Mouse (Mus musculus): ENCODE results near the gene Ankrd27.
"Not testable (repeated sequence)": the region's sequence is repeated elsewhere in the genome, so short reads cannot be mapped to it uniquely, and the experiment has no call there.

The Ankrd27 gene

DNA sequence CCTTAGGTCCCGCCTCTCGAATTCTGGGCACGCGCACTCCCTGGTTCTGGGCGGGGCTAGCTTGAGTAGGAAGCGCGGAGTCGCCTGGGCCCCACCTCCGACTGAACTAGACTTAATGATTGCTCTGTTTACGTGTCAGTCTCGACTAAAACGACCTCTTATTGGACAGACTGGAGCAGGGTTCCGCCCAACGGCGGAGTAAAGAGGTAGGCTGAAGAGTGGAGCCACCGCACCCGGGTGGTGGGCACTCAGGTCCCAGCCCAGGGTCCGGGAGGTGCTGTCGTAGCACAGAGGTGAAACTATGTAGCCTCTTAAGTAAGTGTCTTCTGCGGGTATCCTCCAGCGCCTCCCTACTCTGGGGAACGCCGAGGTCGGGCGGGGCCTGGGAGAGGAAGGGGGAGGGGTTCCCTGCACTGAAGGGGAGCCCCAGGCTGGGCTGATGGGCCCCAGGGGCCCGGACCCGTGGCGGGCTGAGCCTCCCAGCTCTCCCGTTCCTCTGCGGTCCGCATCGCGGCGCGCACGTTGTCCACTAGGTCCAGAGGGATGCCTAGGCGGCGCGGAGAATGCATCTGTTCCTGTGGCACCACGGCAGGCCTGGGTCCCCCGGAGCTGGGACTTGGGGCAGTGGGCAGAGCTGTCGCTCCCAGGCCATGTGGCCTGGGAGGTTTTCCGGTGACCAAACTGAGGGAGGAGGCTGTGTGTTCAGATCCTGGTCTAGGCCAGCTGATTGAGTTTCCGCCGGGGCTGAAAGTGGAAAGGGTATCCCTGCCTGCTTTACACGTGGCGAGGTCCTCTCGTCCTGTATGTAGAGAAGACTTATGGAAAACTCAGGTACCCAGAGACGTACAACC lies at the start of gene Ankrd27:
Gene Ankrd27 (plus strand): TSS at position 190 of the 851 bp plus-strand sequence.
- DNase-seq (ENCODE audit: low spot score), result peak; percentile 75

DNA sequence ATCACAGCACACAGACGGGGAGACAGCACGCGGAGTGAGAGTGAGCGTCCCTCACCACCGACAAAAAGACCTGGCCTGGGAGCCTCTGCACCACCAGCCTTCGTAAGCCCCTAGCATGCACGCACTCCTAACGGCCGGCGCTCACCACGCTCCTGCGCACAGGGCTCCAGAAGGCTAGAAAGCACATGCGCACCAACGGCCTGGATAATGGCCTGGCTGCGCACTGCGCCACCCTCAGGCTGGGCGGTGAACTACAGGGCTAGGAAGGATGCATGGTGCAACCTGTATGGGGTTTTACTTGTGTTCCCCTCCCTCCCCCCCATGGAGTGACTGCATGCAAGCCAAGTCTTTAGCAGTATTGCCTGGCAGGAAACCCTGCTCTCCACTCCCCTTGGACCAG lies 48.5 kb upstream of the Ankrd27 start, which contains the start of gene Tdrd12:
Gene Tdrd12 (minus strand): TSS at position 184 of the 400 bp plus-strand sequence.
- no peak for DNase-seq (ENCODE audit: low spot score)

DNA sequence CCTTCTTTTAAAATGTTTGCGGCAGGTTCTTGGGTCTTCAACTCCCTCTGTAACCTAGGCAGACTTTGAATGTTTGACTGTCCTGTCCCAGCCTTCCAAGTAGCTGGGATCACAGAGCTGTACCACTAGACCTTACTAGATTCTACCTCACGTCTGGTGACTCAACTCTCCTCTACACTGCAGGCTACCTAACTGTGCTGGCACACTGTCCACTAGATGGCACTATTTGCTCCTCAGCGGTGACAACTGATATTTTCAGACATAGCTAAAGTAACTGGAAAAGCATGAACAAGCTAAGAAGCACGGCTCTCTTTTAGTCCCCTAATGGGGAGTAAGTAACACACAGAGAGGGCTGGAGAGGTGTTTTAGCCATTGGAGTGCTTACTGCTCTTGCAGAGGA lies 40.2 kb upstream of the Ankrd27 start:
- no peak for DNase-seq (ENCODE audit: low spot score)

GRCm38 (mm10) chr7:35553751-35554604 lies 32.1 kb upstream of the Ankrd27 start:
- no peak for DNase-seq (ENCODE audit: low spot score)

GRCm38 (mm10) chr7:35554605-35555175 lies 31.4 kb upstream of the Ankrd27 start:
- no peak for DNase-seq (ENCODE audit: low spot score)

DNA sequence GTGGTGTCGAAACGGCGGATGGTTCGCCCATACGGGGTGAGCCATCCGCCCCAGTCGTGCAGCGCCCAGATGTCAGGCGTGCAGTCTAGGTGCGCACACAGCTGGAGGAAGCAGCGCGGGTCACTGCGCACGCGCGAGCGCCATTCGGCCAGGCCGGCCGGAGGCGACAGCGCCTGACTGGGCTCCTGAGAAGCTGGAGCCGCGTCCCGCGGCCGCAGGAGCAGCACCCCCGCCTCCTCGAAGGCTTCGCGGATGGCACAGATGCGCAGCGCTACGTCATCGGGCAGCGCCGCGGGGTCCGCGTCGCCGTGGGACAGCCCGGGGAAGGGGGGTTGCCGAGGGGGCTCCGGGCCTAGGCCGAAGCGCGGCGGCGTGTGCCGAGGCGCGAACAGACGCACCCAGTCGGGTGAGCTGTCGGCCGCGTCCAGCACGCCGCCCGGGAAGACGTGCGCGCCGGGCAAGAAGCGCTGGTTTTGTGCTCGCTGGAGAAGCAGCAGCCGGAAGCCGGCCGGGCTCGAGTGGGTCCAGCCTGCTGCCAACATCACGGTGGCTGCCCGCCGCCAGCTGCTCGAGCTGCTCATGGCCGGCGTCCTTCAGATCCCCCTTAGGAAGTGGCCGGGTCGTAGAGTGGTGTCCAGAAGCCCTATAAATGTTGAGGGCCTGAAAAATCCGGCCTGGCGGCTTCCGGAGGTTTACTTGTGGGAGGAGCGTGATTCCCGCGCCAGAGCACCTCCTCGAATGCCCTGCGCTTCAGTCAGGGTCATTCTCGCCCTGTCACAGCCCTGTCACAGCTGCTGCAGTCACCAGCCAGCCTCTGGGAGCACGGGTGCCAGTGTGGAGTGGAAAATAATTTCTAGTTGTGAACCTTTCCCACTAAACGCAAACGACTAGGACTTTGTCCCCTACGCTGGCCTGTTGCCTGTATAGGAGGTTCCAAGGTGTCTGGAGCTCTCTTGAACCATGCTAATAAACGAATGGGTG lies 30.5 kb upstream of the Ankrd27 start:
- DNase-seq (ENCODE audit: low spot score), result peak; percentile 62

DNA sequence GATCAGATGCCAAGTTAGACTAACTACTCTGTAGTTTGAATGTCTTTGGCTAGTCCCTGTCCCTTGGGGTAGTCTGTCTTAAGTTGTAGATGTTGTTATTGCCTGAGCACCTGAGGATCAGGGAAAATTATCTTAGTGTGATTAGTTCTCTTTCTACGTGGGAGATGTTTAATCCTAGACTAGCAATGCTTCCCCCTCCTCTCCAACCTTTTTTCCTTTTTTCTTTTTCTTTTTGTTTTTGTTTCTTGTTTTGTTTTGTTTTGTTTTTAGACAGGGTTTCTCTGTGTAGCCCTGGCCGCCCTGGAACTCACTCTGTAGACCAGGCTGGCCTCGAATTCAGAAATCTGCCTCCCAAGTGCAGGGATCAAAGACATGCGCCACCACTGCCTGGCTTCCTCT lies 29.8 kb upstream of the Ankrd27 start, which contains the start of gene Nudt19:
Gene Nudt19 (minus strand): TSS at position 100 of the 399 bp plus-strand sequence.
- no peak for DNase-seq (ENCODE audit: low spot score)

- no peak for DNase-seq (ENCODE audit: low spot score)
Measured at GRCm38 (mm10) chr7:35556905-35557304, 29.1 kb upstream of the Ankrd27 start.

- DNase-seq (ENCODE audit: low spot score), result no peak
Measured at GRCm38 (mm10) chr7:35557577-35557976, 28.5 kb upstream of the Ankrd27 start.

DNA sequence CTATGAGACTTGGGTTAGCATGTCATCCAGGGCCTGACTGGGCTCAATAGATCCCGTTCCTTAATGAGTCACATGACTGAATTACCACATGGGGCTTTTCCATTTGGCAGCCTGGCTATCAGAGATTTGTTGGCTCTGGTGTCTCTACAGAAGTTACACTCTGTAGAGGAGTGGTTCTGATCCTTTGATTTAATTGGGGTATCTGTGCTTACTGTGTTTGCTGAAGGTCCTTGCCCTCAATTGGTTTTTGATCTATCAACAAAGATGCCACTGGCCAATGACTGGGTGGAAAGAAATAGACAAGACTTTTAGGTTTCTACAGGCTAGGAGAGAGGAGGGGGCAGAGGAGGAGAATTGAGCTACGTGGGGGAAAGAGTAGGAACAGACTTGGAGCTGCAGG lies 27.4 kb upstream of the Ankrd27 start:
- no peak for DNase-seq (ENCODE audit: low spot score)

GRCm38 (mm10) chr7:35559838-35560237 lies 26.2 kb upstream of the Ankrd27 start:
- no peak for DNase-seq (ENCODE audit: low spot score)

DNA sequence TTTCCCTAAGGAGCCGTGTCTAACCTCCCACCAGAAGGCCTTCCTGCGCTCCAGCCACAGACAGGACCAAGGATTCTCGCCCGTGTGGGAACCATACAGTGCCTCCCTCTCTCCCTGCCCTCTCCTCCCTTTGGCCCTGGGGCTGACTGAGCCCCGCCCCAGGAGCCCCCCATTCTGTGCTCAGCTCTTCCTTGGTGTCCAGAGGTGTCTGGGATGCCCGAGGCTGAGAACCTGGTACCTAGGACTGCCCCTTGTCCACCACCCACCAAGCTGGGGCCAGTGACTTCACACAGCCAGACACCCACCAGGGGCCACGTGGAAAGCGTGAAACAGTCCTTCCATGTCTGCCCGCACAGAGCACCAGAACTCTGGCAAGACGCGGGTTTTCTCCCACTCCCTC lies 23.0 kb upstream of the Ankrd27 start:
- DNase-seq (ENCODE audit: low spot score), result no peak

DNA sequence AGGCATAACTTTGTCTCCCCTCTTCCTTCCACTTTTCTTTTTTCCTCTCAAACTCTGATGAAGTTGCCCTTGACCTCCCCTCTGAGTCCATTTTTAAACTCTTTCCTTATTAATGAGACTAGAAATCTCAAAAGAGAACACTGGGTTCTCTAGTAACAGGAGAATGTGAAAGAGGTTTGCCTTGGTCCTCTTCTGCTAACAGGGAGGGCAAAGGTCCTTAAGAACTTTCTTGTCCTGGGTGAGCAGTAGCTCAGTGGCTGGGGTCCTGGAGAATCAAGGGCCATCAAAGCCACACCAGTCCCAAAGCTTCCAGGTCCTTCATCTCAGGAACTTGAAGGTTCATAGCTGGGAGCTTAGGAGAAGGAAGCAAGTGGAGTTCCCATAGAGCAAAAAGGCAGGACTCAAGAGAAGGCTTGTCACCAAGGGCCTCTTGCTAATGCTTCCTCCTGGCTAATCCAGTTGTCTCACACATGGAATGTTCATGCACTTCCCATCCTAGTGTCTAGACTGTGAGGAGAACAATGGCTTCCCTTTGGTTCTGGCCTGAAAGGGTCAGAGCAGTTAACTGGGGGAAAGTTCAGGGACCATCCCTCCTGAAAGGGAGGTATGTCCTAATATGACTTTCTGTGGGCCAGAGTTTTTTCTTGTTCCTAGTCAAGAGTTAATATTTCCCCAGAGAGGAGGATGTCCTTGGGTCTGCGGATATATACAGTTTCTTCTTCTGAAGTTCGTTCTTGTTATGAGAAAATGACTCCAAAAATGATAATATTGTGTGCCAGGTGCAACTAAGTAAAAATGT lies 21.8 kb upstream of the Ankrd27 start:
- no peak for DNase-seq (ENCODE audit: low spot score)

DNA sequence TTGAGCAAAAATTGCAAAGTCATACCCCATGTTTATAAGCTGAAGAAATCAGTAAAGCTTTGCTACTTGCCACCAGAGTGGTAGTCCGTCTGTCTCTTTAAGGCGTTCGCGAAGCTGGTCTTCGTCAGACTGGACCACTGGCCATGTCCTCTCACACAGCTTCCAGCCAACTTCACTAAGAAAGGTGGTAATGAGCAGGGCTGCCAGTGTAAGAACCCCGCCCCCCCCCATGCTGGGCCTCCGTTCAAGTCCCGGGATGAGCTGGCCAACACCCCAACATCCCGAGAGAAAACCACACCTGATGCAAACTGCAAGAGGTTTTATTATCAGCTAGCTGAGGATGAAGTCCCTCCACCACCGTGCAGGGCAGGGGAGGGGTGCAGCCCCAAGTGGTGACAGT lies 21.2 kb upstream of the Ankrd27 start:
- not testable (repeated sequence) for DNase-seq (ENCODE audit: low spot score)

DNA sequence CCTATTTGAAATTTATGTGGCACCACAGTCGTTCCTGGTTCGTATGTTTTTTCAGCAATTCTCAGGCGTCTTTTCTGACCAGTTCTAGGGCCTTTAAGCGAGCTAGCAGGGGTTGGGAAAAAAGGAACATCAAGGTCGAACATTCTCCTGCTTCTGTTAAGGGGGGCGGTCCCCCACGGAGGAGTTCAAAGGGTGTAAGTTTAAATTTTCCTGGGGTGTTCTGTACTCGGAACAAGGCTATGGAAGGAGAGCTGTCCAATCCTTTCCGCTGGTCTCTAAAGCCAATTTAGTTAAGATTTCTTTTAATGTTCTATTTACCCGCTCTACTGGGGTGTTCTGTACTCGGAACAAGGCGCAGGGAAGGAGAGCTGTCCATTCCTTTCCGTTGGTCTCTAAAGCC lies 20.1 kb upstream of the Ankrd27 start:
- DNase-seq (ENCODE audit: low spot score), result not testable (repeated sequence)

GRCm38 (mm10) chr7:35569724-35570123 lies 16.3 kb upstream of the Ankrd27 start:
- DNase-seq (ENCODE audit: low spot score), result not testable (repeated sequence)

DNA sequence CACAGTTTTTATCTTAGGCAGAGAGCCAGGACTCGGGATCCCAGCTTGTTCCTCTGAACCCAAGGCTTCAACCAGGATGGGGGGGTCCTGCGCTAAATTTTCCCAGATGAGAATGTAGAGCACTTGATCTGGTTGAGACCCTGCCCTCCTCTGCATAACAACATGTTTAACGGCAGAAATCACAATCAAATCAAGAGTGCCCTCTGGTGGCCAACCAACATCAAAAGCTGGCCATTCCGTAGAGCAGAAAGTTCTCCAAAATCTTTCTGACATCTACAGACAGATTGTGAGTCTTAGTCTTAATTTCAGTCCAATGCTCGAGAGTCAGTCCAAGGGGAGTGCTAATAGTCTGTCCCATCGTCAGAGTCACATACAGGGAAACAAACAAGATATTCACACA lies 15.2 kb upstream of the Ankrd27 start:
- not testable (repeated sequence) for DNase-seq (ENCODE audit: low spot score)

GRCm38 (mm10) chr7:35579849-35580248 lies 6.2 kb upstream of the Ankrd27 start:
- DNase-seq (ENCODE audit: low spot score), result no peak

DNA sequence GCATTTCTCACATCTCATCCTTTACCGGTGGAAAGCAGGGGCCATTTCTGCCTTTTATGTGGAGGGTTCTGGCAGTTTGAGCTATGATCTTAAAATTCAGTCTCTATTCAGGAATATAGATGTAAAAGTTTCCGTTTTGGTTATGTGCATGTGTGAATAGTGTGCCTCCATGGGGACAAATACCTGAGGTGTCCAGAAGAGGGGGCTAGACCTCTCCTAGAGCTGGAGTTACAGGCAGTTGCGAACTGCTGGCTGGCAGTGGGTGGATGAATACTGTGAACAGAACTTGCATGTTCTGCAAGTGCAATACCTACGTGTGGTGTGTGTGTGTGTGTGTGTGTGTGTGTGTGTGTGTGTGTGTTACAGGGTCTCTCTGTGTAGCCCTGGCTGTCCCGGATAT lies 3.3 kb upstream of the Ankrd27 start:
- no peak for DNase-seq (ENCODE audit: low spot score)

GRCm38 (mm10) chr7:35583476-35584025 lies 2.5 kb upstream of the Ankrd27 start:
- no peak for DNase-seq (ENCODE audit: low spot score)

Data from urinary bladder, postnatal 10 days (tissue).